Mouse (Mus musculus): Measurements from ENCODE around the gene P2ry4. TPM values are rescaled to one million over a fixed set of nuclear protein-coding genes. Genes with fewer than 3 reads are reported as not detected.

Gene P2ry4
- not detected for total RNA-seq (2021)

DNA sequence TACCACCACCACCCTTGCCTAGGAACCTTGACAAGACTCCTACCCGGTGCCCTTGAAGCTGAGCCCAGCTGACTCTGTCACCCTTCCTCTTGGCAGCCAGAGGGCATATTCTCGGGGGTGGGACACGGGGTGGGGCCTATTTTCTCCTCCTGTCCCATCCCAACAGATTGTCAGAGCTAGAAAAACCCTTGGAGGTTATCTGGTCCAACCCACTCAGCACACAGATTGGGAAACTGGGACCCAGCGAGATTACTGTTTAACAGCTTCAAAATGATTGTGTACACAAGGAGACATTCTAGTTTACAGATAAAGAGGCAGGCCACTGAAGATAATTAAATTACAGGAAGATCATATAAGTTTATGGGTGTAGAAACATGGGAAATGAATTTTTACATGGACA lies at the start of gene P2ry4:
Gene P2ry4, minus strand, starts transcription at position 79 of the 400 bp plus-strand sequence.
- intact Hi-C loops (cut with DNase I), result no loop called here
- no peak for DNase-seq (ENCODE audit: low spot score in 2 of 2)

DNA sequence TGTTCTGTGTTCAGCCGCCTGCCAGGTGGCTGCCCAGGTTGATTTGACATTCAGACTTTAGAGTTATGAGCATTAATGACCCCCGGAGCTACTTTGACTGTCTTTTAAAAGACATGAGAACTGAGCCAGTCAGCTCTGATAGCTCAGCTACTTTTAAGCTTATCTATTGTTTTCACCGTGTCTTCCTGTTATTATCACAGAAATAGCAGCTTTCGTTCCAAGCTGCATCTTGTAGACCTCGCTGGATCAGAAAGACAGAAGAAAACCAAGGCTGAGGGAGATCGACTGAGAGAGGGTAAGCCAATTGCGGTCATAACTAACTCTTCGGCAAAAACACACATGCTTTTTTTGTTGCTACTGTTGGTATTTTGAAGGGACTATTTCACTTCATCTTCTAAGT lies 43.8 kb upstream of the P2ry4 start:
- intact Hi-C loops (cut with DNase I), result loop anchor here (10.0 kb wide), 1 partner anchor 306 kb away; no protein-coding TSS in a partner anchor
- DNase-seq (ENCODE audit: low spot score in 2 of 2), result no peak

DNA sequence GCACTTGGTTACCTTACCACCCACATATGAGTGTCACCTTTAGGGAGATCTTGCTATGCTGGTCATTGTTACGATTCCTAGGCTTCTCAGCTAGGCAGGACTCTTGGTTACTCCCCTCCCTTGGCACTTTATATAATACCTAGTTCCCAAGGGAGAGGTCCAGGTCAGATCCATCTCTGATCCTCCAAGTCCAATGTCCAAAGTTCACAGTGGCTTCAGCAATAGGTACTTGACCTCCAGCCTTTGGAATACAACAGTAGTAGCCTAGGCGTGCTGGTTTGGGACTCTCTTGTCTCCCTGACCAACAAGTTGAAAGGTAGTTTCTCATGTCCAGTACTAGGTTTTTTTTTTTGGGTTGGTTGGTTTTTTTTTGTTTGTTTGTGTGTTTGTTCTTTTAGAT lies 34.4 kb upstream of the P2ry4 start:
- no peak for DNase-seq (ENCODE audit: low spot score in 2 of 2)
- intact Hi-C loops (cut with DNase I), result loop anchor here (10.0 kb wide), 1 partner anchor 106 kb away; no protein-coding TSS in a partner anchor

DNA sequence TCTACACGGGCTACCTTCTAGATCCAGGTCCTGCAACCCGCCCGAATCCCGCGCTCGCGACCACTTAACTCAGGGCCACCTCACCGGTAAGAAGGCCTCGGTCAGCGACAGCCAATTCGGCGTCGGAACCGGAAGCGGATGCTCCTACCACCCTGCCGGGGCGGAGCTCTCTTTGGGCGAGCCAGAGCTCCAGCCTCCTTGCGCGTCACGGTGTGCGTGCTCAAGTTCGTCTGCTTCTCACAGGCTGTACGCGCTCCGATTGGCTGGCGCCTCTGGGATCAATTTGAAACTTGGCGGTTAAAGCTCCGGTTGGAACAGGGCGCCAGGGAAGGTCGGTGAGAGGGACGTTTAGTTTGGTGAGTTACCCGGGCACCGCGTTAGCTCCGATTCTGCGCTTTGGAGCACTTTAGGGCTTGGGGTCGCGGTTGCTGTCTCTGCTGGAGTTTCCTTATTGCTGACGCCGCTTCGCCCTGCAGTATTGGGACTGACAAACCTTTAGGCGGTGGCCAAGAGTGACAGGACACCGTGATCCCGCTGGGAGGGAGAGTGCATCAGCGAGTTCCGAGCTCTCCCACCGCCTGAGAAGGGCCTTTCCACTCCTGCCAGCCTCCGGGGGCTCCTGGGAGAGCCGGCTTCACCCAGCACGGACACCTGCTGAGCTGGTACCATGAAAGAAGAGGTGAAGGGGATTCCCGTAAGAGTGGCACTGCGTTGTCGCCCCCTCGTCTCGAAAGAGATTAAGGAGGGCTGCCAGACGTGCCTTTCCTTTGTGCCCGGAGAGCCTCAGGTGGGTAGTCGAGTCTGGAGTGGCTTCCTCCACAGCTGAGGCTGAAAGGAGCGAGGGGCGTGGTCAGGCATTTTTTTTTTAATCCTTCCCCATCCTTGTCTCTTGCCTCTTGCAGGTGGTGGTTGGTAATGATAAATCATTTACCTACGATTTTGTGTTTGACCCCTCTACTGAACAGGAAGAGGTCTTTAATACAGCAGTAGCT lies 31.4 kb upstream of the P2ry4 start, which contains the start of gene Pdzd11:
Gene Pdzd11, minus strand, starts transcription at position 767 of the 992 bp plus-strand sequence.
- intact Hi-C loops (cut with DNase I), result loop anchor here (10.0 kb wide), 1 partner anchor 109 kb away; no protein-coding TSS in a partner anchor
- peak; percentile 84 for DNase-seq (ENCODE audit: low spot score in 2 of 2)

DNA sequence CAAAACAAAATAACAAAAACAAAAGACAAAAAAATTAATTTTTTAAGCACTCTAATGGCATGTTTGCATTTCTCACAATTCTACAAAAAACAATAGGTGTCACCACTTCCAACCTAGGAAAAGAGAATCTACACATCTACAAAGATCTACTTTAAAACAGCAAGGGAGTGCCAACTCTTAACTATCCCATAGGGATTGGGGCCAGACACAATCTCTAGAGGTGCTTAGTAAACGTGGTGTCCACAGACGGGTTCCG lies 30.8 kb upstream of the P2ry4 start, which contains the start of gene Kif4:
Gene Kif4, plus strand, starts transcription at position 192 of the 256 bp plus-strand sequence.
- no peak for DNase-seq (ENCODE audit: low spot score in 2 of 2)
- intact Hi-C loops (cut with DNase I), result loop anchor here (10.0 kb wide), 1 partner anchor 109 kb away; no protein-coding TSS in a partner anchor

DNA sequence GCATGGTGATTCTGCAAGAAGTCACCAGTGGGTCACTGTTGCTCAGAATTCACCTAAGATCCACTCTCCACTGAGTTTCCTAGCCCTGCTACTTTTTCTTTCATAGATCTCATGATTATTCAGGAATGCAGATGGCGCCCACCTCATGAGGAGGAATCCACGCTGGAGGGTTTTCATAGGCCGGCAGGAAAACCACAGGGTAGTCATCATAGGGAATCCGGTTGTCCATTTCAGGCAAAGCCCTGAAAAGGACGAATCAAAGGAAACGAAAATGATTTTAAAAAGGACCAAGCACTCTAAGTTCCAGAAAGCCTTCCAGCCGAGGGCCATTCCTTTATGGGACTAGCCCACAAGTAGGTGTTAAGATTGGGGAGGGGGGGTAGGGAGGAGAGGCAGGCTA lies 30.5 kb upstream of the P2ry4 start:
- DNase-seq (ENCODE audit: low spot score in 2 of 2), result no peak
- intact Hi-C loops (cut with DNase I), result loop anchor here (10.0 kb wide), 1 partner anchor 110 kb away; no protein-coding TSS in a partner anchor

DNA sequence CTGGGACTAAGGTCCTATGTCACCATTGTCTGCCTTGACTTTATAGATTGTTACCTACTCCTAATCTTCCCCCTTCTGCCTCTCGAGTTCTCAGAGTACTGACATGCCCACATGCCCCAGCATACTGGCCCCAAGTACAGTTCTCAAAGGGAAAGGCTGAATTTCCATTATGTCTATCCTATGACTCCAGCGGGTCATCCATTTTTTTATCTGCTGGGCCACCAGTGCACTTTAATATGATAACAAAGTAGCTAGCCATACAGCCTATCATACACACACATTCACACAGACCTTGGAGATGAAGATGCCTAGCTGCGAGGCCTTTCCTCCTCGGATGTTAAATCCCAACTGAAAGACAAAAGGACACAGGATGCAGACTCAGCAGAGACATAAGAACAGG lies 29.6 kb upstream of the P2ry4 start:
- intact Hi-C loops (cut with DNase I), result loop anchor here (10.0 kb wide), 1 partner anchor 111 kb away; no protein-coding TSS in a partner anchor
- DNase-seq (ENCODE audit: low spot score in 2 of 2), result no peak

DNA sequence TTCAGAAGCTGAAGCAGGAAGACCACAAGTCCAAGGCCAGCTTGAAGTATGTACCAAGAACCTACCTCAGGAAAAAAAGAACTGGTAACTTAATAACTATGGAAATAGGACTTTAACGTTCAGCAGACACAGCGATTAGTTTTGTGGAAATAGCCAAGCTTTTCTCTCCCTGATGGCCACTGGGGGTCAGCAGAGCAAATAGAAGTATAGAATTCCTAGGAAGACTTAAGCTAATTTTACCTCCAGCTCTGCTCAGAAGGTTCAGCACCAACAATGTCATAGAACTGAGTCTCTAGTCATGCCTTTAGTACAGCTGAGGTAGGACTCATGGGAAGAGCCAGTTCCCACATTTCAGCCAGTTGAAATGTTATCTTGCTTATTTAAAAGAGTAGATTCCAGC lies 26.7 kb upstream of the P2ry4 start:
- intact Hi-C loops (cut with DNase I), result loop anchor here (10.0 kb wide), 1 partner anchor 113 kb away; no protein-coding TSS in a partner anchor
- no peak for DNase-seq (ENCODE audit: low spot score in 2 of 2)

DNA sequence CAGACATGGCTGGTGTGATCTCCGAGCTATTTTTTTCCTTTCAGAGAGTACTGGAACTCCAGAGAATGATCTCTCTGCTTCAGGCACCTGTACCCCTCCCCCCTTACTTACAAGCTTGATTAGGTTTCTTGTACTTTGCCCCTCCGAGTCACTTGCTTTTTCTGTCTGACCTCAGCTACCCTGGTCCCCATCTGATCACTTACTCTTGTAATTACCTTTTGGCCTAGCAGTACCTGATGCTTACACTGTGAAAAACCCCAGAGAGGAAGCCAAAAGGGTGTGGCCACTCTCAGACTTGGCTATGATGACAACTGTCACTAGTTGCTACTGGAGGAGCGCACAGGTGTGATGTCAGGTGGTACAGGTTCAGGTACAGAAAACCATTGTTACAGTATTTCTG lies 23.8 kb upstream of the P2ry4 start:
- DNase-seq (ENCODE audit: low spot score in 2 of 2), result no peak
- intact Hi-C loops (cut with DNase I), result no loop called here

DNA sequence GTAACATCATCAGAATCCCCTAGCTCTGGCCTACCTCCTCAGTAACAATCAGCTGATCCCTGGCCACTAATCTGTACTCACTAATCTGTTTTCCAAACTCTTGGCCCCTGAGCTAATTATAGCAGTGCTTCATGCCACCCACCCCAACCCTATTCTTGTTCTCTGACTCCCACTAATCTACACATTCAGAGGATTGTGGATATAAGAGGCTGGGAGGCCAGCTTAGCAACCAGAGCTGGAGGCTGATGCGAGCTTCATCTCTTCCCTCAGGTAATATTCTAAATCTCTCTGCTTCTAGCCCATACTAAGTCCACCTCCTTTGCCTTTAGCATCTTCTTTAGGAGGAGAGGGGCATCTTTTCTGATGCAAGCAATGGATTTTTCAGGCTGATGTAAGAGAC lies 10.6 kb upstream of the P2ry4 start, which contains the start of gene Arr3:
Gene Arr3, plus strand, starts transcription at position 184 of the 400 bp plus-strand sequence.
- intact Hi-C loops (cut with DNase I), result no loop called here
- no peak for DNase-seq (ENCODE audit: low spot score in 2 of 2)

DNA sequence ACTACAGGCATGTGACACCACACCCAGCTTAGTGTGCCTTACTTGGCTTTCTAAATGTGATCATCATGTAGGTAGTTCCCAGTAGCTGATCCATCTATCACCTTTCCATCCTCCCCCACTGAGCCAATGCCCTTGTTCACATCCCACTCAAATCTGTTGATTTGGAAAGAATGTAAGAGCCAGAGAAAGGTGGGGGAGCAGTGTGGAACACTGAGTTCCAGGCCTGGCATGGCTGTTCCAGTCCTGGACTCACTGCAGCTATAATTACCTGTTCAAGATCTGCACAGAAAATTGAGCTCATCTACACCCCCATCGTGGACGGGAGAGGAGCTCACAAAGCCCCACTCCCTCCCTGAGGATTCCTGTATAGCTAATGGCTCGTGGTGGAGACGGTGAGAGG lies 5.1 kb upstream of the P2ry4 start:
- DNase-seq (ENCODE audit: low spot score in 2 of 2), result peak; percentile 18 to 34
- intact Hi-C loops (cut with DNase I), result loop anchor here (5.0 kb wide), 1 partner anchor 82 kb away; no protein-coding TSS in a partner anchor

DNA sequence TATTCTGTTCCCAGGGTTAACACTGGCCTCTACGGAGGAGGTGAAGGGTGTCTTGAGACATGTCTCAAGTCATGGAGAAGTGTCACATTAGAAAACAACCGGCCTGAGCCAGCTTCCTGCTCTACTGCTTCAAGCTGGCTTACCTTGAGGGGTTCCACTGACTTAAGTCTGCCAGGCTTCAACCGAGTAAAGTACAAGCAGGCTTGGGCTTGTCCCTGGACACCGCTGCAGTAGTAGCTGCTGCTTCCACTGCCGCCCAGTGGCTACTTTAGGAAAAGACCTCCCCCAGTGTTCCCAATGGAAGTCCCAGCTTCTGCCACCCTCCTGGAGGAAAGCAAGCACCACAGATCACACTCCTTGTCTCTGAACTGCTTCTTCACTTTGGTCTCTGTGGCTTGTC lies 2.8 kb upstream of the P2ry4 start:
- intact Hi-C loops (cut with DNase I), result no loop called here
- peak; percentile 35 to 45 for DNase-seq (ENCODE audit: low spot score in 2 of 2)

DNA sequence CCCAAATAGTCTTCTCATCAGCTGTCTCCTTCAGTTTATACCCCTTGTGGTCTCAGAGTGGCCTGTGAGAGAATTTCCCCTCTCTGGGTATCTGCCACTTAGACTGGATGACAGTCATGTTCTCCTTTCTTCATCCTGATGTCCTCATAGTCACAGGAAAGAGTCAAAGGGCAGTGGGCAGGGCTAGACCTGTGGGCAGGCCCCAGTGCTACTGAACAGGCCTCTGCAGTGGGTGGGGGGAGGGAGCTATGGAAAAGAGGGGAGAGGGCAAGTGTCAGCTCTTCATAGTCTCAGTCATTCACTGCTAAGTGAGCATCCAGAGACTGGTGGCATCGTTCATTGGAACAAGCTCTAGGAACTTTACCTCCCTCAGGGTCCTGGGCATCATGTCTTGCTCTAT lies 22.7 kb downstream of the P2ry4 start, which contains the start of gene Awat1:
Gene Awat1, plus strand, starts transcription at position 301 of the 400 bp plus-strand sequence.
- no peak for DNase-seq (ENCODE audit: low spot score in 2 of 2)
- intact Hi-C loops (cut with DNase I), result no loop called here

DNA sequence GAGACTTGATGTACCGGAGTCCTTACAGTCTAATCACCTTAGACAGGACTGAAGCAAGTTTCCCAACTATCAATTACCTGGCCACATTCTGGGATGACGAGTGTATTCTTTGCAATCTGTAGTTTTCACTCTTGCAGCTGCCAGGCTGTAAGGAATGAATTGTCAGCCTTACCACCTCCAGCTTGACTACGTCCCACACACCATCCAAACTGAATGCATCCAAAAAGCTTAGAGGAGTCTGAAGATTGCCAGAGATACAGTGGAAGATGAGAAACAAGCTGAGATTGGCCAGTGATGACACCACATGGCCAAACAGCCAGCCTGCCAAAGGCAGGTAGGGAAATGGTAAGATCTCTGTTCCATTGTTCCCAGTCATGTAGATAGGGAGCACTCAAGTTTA lies 29.0 kb downstream of the P2ry4 start:
- intact Hi-C loops (cut with DNase I), result no loop called here
- DNase-seq (ENCODE audit: low spot score in 2 of 2), result peak in 1 of 2 experiments; percentile 17

DNA sequence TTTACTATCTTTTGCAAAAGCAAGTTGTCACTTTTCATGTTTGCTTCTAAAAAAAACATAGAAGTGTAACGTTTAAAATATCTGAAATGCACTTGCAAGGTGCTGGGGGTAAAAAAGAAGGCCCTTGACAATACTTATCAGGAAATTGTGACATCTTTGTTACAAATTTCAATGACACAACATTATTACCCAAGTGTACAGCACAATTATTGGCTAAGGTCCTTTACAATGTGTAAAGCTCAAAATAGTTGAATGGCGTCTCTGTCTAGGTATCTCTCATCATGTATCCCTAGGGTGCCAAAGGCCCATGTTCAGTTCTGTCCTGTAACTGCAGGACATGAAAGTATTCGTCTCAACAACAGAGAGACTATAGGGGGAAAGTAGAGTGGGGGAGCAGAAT lies 38.6 kb downstream of the P2ry4 start:
- DNase-seq (ENCODE audit: low spot score in 2 of 2), result no peak
- intact Hi-C loops (cut with DNase I), result no loop called here

Other genes with a start within 250 kb of the P2ry4 start
- gene Otud6a, start 165.9 kb downstream of the P2ry4 start, total RNA-seq (2021), result not detected
- gene Awat2, start 152.2 kb downstream of the P2ry4 start, total RNA-seq (2021), result under 1 TPM in 1 of 2 experiments, not detected in 1; 0.25 TPM
- 10 to 100 TPM; 40.5 to 40.6 TPM for gene Igbp1, start 100.6 kb downstream of the P2ry4 start, total RNA-seq (2021)
- gene Dgat2l6, start 70.0 kb downstream of the P2ry4 start, total RNA-seq (2021), result under 1 TPM; 0.15 to 0.61 TPM
- gene Awat1, start 22.6 kb downstream of the P2ry4 start, total RNA-seq (2021), result not detected
- gene Arr3, start 10.6 kb upstream of the P2ry4 start, total RNA-seq (2021), result 1 to 10 TPM; 1.2 to 2.4 TPM
- 1 to 10 TPM in 1 of 2 experiments, under 1 TPM in 1; 0.68 to 1.3 TPM for gene Kif4, start 30.9 kb upstream of the P2ry4 start, total RNA-seq (2021)
- 10 to 100 TPM; 41.9 to 46.3 TPM for gene Pdzd11, start 31.7 kb upstream of the P2ry4 start, total RNA-seq (2021)
- gene Gdpd2, start 135.0 kb upstream of the P2ry4 start, total RNA-seq (2021), result 1 to 10 TPM; 7.2 TPM
- 100 to 1,000 TPM; 148 to 149 TPM for gene Dlg3, start 172.9 kb upstream of the P2ry4 start, total RNA-seq (2021)

All from left cerebral cortex, postnatal 36 days (tissue).